Mouse (Mus musculus): Measurements from ENCODE around the gene C130032M10Rik. TPM values are rescaled to one million over a fixed set of nuclear protein-coding genes. Genes with fewer than 3 reads are reported as not detected.
A peak's percentile ranks its signal among the peaks of the same experiment; 100 is the strongest.

C130032M10Rik gene
- polyA plus RNA-seq, 1 experiment from 2014 or later, result 0.32 TPM

DNA sequence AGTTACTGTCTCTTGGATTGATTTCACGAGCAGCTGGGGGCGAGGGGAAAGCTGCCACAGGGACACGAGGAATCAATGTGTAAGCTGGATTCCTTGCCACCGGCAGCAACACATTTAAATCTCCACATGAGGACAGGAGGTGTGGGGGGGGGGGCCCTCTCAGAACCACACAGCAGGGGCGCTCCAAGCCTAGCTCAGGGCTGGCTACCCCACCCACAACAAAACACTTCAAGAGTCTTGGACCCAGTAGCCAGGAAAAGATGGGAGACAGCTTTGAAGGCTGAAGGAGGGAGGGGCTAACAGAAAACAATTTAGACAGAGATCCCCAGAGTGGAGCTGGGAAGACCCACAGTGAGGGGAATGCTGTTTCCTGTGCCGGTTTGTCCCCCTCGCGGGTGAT is 10.4 kb downstream of the C130032M10Rik start:
- H3K27ac ChIP-seq (ENCODE audit: low read length), result no peak overlapping the region
- H3K4me1 ChIP-seq (ENCODE audit: control insufficient read depth, insufficient read depth, low read length), result peaks cover 34% of the 10 kb centered on the region
- no peaks in the 10 kb centered on the region for H3K27me3 ChIP-seq (replicated peaks; ENCODE audit: control insufficient read depth, insufficient read depth, low read length)
- H3K9me3 ChIP-seq (ENCODE audit: control insufficient read depth, low read length), result no peaks in the 10 kb centered on the region
- H3K9ac ChIP-seq (ENCODE audit: low read depth, low read length), result no peak overlapping the region
- ATAC-seq, result no peak
- H3K4me2 ChIP-seq (ENCODE audit: low read depth, low read length), result no peak overlapping the region
- 20% methylated on average over 8 of the region's 8 CpGs for WGBS
- 0 out of 2 replicates have a peak, but pooled peaks cover 2% of the 10 kb centered on the region for H3K36me3 ChIP-seq (ENCODE audit: control insufficient read depth, insufficient read depth, low read length)
- H3K4me3 ChIP-seq (ENCODE audit: low read length), result no peak overlapping the region

DNA sequence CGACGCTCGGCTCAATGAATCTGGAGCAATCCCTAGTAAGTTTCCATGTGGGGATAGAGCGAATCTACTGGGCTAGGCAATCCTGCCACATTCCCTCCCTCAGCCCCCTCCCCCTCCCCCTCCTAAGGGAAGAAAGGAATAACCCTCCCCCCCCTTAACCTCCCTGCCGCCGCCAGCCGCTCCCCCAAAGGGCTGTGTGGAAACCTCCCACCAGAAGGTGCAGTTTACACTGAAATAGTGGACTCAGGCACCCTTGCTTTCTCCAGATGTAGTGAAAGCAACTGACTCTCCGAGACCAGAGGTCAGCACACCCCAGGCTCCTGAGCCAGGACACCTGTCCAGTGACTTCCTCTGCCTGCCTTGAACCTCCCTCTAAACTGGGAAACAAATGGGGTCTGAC is 11.1 kb downstream of the C130032M10Rik start:
- WGBS, result 20% methylated on average over 8 of the region's 8 CpGs
- peak; percentile 25 for ATAC-seq
- peak overlapping the region; percentile 27 for H3K4me3 ChIP-seq (ENCODE audit: low read length)
- H3K27ac ChIP-seq (ENCODE audit: low read length), result peak overlapping the region; percentile 71
- H3K9me3 ChIP-seq (ENCODE audit: control insufficient read depth, low read length), result no peaks in the 10 kb centered on the region
- peak overlapping the region; percentile 41 for H3K9ac ChIP-seq (ENCODE audit: low read depth, low read length)
- no peaks in the 10 kb centered on the region for H3K27me3 ChIP-seq (replicated peaks; ENCODE audit: control insufficient read depth, insufficient read depth, low read length)
- H3K4me2 ChIP-seq (ENCODE audit: low read depth, low read length), result peak overlapping the region; percentile 53
- 0 out of 2 replicates have a peak, but pooled peaks cover 2% of the 10 kb centered on the region for H3K36me3 ChIP-seq (ENCODE audit: control insufficient read depth, insufficient read depth, low read length)
- H3K4me1 ChIP-seq (ENCODE audit: control insufficient read depth, insufficient read depth, low read length), result peaks cover 34% of the 10 kb centered on the region

GRCm38 (mm10) chr9:114527085-114527484 is 11.6 kb downstream of the C130032M10Rik start:
- Histone ChIP-seq H3K27ac (ENCODE audit: low read length) (peak overlapping the region; percentile 71), H3K9me3 (ENCODE audit: control insufficient read depth, low read length) (no peaks in the 10 kb centered on the region), H3K27me3 (replicated peaks; ENCODE audit: control insufficient read depth, insufficient read depth, low read length) (no peaks in the 10 kb centered on the region), H3K9ac (ENCODE audit: low read depth, low read length) (peak overlapping the region; percentile 41), H3K4me1 (ENCODE audit: control insufficient read depth, insufficient read depth, low read length) (peaks cover 34% of the 10 kb centered on the region), H3K4me3 (ENCODE audit: low read length) (peak overlapping the region; percentile 27), H3K36me3 (ENCODE audit: control insufficient read depth, insufficient read depth, low read length) (0 out of 2 replicates have a peak, but pooled peaks cover 2% of the 10 kb centered on the region), H3K4me2 (ENCODE audit: low read depth, low read length) (peak overlapping the region; percentile 53)
- ATAC-seq, result peak; percentile 58
- 6% methylated on average over 16 of the region's 16 CpGs for WGBS

DNA sequence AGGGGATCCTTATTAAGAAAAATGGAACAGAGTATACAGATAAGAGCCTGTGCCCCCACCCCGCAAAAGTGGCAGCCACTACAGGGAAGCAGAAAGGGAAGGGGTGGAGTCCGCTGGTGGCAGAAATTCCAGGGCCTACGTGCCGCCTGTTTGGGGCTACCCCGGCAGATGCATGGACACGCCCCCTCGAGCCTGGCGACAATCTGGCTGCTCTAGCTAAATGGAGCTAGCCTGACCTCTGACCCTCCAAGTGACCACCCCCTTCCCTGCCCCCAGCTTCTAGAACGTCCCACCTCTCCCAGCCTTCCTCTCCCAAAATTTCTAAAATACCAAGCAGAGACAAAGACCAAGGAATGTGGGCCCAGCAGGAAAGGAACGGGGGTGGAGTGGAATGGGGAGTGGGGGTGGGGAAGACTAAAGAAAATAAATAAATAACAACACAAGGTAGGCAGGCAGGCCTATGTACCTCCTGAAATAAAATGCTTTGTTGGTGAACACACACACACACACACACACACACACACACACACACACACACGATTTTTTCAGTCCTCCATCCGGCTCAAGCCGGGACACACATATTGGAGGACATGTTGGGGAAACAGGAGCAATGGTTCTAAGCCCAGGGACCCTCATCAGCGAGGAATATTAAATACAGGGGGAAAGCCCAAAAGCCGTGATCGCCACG is 12.6 kb downstream of the C130032M10Rik start:
- H3K9ac ChIP-seq (ENCODE audit: low read depth, low read length), result no peak overlapping the region
- WGBS, result 24% methylated on average over 17 of the region's 17 CpGs
- H3K27me3 ChIP-seq (replicated peaks; ENCODE audit: control insufficient read depth, insufficient read depth, low read length), result no peaks in the 10 kb centered on the region
- 0 out of 2 replicates have a peak, but pooled peaks cover 2% of the 10 kb centered on the region for H3K36me3 ChIP-seq (ENCODE audit: control insufficient read depth, insufficient read depth, low read length)
- no peaks in the 10 kb centered on the region for H3K9me3 ChIP-seq (ENCODE audit: control insufficient read depth, low read length)
- H3K4me2 ChIP-seq (ENCODE audit: low read depth, low read length), result peak overlapping the region; percentile 21; the same call in 1 of the 2 replicates
- no peak overlapping the region for H3K27ac ChIP-seq (ENCODE audit: low read length)
- H3K4me1 ChIP-seq (ENCODE audit: control insufficient read depth, insufficient read depth, low read length), result peaks cover 31% of the 10 kb centered on the region
- ATAC-seq, result peak; percentile 32; the same call in 1 of the 2 replicates
- H3K4me3 ChIP-seq (ENCODE audit: low read length), result no peak overlapping the region

- H3K4me1 ChIP-seq (ENCODE audit: control insufficient read depth, insufficient read depth, low read length), result peaks cover 31% of the 10 kb centered on the region
- 51% methylated on average over 9 of the region's 9 CpGs for WGBS
- no peak for ATAC-seq
- no peak overlapping the region for H3K4me3 ChIP-seq (ENCODE audit: low read length)
- H3K36me3 ChIP-seq (ENCODE audit: control insufficient read depth, insufficient read depth, low read length), result 0 out of 2 replicates have a peak, but pooled peaks cover 2% of the 10 kb centered on the region
- H3K9me3 ChIP-seq (ENCODE audit: control insufficient read depth, low read length), result no peaks in the 10 kb centered on the region
- no peaks in the 10 kb centered on the region for H3K27me3 ChIP-seq (replicated peaks; ENCODE audit: control insufficient read depth, insufficient read depth, low read length)
- no peak overlapping the region for H3K9ac ChIP-seq (ENCODE audit: low read depth, low read length)
- H3K27ac ChIP-seq (ENCODE audit: low read length), result no peak overlapping the region
- no peak overlapping the region for H3K4me2 ChIP-seq (ENCODE audit: low read depth, low read length)
Measured at GRCm38 (mm10) chr9:114528680-114529048, 13.2 kb downstream of the C130032M10Rik start.

- Histone ChIP-seq H3K4me2 (ENCODE audit: low read depth, low read length) (no peak overlapping the region), H3K4me1 (ENCODE audit: control insufficient read depth, insufficient read depth, low read length) (peaks cover 28% of the 10 kb centered on the region), H3K27ac (ENCODE audit: low read length) (no peak overlapping the region), H3K4me3 (ENCODE audit: low read length) (no peak overlapping the region), H3K9me3 (ENCODE audit: control insufficient read depth, low read length) (no peaks in the 10 kb centered on the region), H3K36me3 (ENCODE audit: control insufficient read depth, insufficient read depth, low read length) (no peaks in the 10 kb centered on the region), H3K27me3 (replicated peaks; ENCODE audit: control insufficient read depth, insufficient read depth, low read length) (no peaks in the 10 kb centered on the region), H3K9ac (ENCODE audit: low read depth, low read length) (no peak overlapping the region)
- WGBS, result 34% methylated on average over 11 of the region's 11 CpGs
- no peak for ATAC-seq
Measured at GRCm38 (mm10) chr9:114531276-114531675, 15.8 kb downstream of the C130032M10Rik start.

DNA sequence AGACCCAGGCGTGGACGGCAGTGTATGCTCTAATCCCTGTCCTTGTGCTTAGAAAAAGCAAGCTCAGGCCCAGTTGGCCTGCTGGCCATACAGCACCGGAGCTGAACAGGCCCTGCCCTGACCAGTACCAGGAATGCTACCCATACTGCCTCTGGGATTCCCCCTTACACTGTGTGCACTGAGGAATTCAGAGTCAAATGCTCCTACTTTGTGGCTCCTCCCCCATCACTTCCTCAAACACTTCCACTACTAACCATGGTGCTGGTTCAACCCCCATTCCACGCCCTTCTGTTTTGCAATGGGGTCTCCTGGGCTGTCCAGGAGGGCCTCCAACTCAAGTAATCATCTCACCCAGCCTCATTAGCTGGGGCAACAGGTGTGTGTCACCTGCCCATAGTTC is 18.4 kb downstream of the C130032M10Rik start:
- no peak overlapping the region for H3K4me3 ChIP-seq (ENCODE audit: low read length)
- no peaks in the 10 kb centered on the region for H3K27me3 ChIP-seq (replicated peaks; ENCODE audit: control insufficient read depth, insufficient read depth, low read length)
- no peak overlapping the region for H3K27ac ChIP-seq (ENCODE audit: low read length)
- no peaks in the 10 kb centered on the region for H3K9me3 ChIP-seq (ENCODE audit: control insufficient read depth, low read length)
- no peaks in the 10 kb centered on the region for H3K36me3 ChIP-seq (ENCODE audit: control insufficient read depth, insufficient read depth, low read length)
- H3K9ac ChIP-seq (ENCODE audit: low read depth, low read length), result no peak overlapping the region
- WGBS, result 65% methylated on average over 4 of the region's 4 CpGs
- no peak overlapping the region for H3K4me2 ChIP-seq (ENCODE audit: low read depth, low read length)
- peak; percentile 41 for ATAC-seq
- H3K4me1 ChIP-seq (ENCODE audit: control insufficient read depth, insufficient read depth, low read length), result peaks cover 26% of the 10 kb centered on the region

DNA sequence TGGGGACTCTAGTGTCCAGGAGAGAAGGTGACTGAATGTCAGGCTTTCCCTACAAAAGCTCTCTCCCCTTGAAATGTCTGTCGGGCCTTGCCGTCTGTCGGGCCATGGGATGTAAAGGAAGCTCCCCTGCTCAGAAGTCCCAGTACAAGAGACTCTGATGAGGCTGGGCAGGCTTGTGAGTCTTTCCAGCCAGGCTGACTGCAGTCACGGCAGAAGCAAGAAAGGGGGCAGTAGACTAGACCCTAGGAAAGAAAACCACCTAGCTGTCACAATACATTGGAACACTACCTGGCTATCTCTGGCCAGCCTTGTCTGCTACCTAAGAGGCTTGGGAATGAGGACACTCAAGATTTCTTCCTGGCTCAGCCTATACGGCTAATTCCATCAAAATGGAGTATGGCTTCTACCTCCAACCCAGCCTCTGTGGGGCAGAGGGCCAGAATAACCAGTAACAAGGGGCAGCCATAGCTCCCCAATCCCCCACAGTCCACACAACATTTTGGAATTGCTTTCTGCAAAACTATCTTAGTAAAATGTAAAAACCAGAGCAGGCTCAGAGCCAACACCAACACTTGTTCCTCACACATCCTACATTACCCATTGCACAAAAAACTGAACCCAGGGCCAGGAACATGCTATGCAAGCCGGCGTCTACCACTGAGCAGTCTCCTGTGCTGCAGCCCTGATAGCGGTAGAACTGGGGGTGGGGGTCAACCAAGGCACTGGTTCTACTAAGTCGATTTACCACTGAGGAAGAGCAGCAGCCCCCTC is 19.4 kb downstream of the C130032M10Rik start:
- H3K36me3 ChIP-seq (ENCODE audit: control insufficient read depth, insufficient read depth, low read length), result no peaks in the 10 kb centered on the region
- H3K4me1 ChIP-seq (ENCODE audit: control insufficient read depth, insufficient read depth, low read length), result peaks cover 29% of the 10 kb centered on the region
- H3K9me3 ChIP-seq (ENCODE audit: control insufficient read depth, low read length), result no peaks in the 10 kb centered on the region
- H3K9ac ChIP-seq (ENCODE audit: low read depth, low read length), result no peak overlapping the region
- WGBS, result 84% methylated on average over 9 of the region's 9 CpGs
- H3K27me3 ChIP-seq (replicated peaks; ENCODE audit: control insufficient read depth, insufficient read depth, low read length), result no peaks in the 10 kb centered on the region
- H3K4me2 ChIP-seq (ENCODE audit: low read depth, low read length), result no peak overlapping the region
- H3K4me3 ChIP-seq (ENCODE audit: low read length), result no peak overlapping the region
- no peak overlapping the region for H3K27ac ChIP-seq (ENCODE audit: low read length)
- ATAC-seq, result no peak

DNA sequence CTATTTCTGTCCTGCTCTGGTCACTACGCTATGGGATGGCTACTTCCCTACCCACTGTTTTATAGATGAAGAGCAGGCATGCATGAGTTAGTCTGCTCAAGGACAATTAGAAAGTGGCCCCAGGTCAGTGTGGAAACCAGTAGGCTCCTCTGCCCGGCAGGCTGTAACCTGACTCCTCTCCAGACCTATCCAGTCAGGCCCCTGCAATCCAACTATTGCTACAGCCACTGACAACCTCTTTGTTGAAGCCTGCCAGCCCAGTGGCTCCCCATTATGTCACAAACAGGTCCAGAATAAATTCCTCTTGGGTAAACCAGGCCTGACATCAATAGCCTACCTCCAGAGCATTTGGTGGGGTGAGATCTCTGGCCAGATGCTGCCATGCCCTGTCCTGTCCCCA is 21.1 kb downstream of the C130032M10Rik start:
- ATAC-seq, result no peak
- 51% methylated on average over 2 of the region's 2 CpGs for WGBS
- no peak overlapping the region for H3K4me3 ChIP-seq (ENCODE audit: low read length)
- H3K4me1 ChIP-seq (ENCODE audit: control insufficient read depth, insufficient read depth, low read length), result peaks cover 32% of the 10 kb centered on the region
- no peaks in the 10 kb centered on the region for H3K9me3 ChIP-seq (ENCODE audit: control insufficient read depth, low read length)
- H3K36me3 ChIP-seq (ENCODE audit: control insufficient read depth, insufficient read depth, low read length), result no peaks in the 10 kb centered on the region
- no peak overlapping the region for H3K4me2 ChIP-seq (ENCODE audit: low read depth, low read length)
- H3K27me3 ChIP-seq (replicated peaks; ENCODE audit: control insufficient read depth, insufficient read depth, low read length), result no peaks in the 10 kb centered on the region
- H3K9ac ChIP-seq (ENCODE audit: low read depth, low read length), result no peak overlapping the region
- no peak overlapping the region for H3K27ac ChIP-seq (ENCODE audit: low read length)
